Mouse (Mus musculus) heart, postnatal 0 days (tissue): ENCODE measurements around the gene Adgrg3.

Experiments
- CTCF ChIP-seq: IDR thresholded peaks from 2 replicates; pipeline ENCODE4 v1.5.1; 2016; ENCODE audit warnings: antibody characterized with exemption, control low read depth, low read depth
- EP300 ChIP-seq: IDR thresholded peaks from 2 replicates; pipeline ENCODE4 v1.6.1; 2016; ENCODE audit warnings: antibody characterized with exemption, low read depth

DNA sequence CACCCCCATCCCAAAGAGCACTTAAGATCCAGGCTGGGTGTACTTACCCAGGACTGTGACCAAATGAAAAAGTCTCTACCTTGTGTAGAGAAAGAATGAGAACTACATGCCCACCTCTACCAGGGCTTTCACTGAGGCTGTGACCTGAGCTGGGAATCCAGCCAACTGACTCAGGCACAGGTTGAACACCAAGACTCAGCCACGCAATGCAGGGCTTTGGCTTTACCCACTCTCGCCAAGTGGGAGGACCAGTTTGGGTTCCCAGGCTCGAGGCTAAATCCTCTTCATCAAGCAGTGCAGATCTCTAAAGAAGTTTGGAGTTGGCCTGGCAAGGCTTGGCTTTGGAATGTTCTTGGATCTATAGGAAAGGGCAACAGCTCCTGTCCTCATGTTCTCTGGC lies 58.0 kb downstream of the Adgrg3 start:
- TF ChIP-seq EP300 (no peak), CTCF (no peak)
